Mouse (Mus musculus): ENCODE data around the gene Golt1b.

DNA sequence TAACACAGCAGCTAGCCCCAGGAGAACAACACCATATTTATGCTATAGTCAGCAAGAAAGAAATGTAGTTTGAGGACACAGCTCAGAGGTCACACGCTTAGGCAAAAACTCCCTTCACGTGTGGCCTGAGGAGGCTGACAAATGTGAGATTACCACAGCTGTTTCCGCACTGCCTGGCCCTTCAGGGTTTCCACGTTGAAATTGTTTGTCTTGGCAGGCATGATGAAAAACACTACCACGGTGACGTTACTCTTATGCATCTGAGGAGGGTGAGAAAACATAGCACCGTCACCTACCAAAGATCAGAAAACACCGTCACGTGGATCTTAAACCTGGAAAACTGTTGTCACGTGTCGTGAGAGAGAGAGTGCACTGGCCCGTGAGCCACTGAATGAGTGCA lies 64.4 kb downstream of the Golt1b start:
- TF ChIP-seq GATA1 (IDR thresholded peaks at IDR 0.05; ENCODE audit: borderline replicate concordance, low read length) = no peak
- no peak for TF ChIP-seq FLI1 (IDR thresholded peaks at IDR 0.05; ENCODE audit: low read length)

Measured in megakaryocyte, embryonic 14.5 days (primary cell).